Mouse (Mus musculus) testis, adult 2 months (tissue): ENCODE measurements around the gene Mok. TPM values are rescaled to one million over a fixed set of nuclear protein-coding genes. Genes with fewer than 3 reads are reported as not detected.

Source experiments
- H3K27ac ChIP-seq: fragments of 200-500 bp; 2 replicates; pipeline ENCODE4 v1.5.1; 2012; ENCODE audit warnings: low read depth, low read length; ENCODE audit not compliant: control insufficient read depth, insufficient read depth
- H3K27me3 ChIP-seq: fragments of 200-500 bp; 2 replicates; pipeline ENCODE4 v1.6.1; 2012; ENCODE audit warnings: mild to moderate bottlenecking, low read length, moderate library complexity; ENCODE audit not compliant: control insufficient read depth, insufficient read depth
- H3K36me3 ChIP-seq: fragments of 200-500 bp; 2 replicates; pipeline ENCODE4 v1.6.1; 2012; ENCODE audit warnings: mild to moderate bottlenecking, low read length; ENCODE audit not compliant: control insufficient read depth, insufficient read depth
- H3K4me1 ChIP-seq: fragments of 200-500 bp; 2 replicates; pipeline ENCODE4 v1.6.1; 2012; ENCODE audit warnings: low read length; ENCODE audit not compliant: control insufficient read depth, insufficient read depth
- H3K4me3 ChIP-seq: fragments of 200-500 bp; 2 replicates; pipeline ENCODE4 v1.5.1; 2012; ENCODE audit warnings: low read depth, mild to moderate bottlenecking, low read length, moderate library complexity, mixed read lengths; ENCODE audit not compliant: control insufficient read depth
- CTCF ChIP-seq: fragments of 200-500 bp; IDR thresholded peaks from 2 replicates; pipeline ENCODE4 v1.5.1; 2012; ENCODE audit warnings: low read depth, mild to moderate bottlenecking, inconsistent platforms, low read length, moderate library complexity; ENCODE audit not compliant: control insufficient read depth, insufficient read depth, insufficient replicate concordance
- POLR2A ChIP-seq: fragments of 200-500 bp; IDR thresholded peaks from 2 replicates; pipeline ENCODE4 v1.6.1; 2012; ENCODE audit warnings: low read depth, mild to moderate bottlenecking, inconsistent platforms, low read length, moderate library complexity; ENCODE audit not compliant: control insufficient read depth
- polyA plus RNA-seq: library from polyadenylated mRNA; depleted of rRNA; stranded (reverse); fragments of >200 nt; gene quantifications from 2 replicates; pipeline ENCODE4 v1.2.3, GENCODE M21; 2012; rRNA removed

The Mok gene
- 96.9 and 102 TPM in 2 replicates for polyA plus RNA-seq

DNA sequence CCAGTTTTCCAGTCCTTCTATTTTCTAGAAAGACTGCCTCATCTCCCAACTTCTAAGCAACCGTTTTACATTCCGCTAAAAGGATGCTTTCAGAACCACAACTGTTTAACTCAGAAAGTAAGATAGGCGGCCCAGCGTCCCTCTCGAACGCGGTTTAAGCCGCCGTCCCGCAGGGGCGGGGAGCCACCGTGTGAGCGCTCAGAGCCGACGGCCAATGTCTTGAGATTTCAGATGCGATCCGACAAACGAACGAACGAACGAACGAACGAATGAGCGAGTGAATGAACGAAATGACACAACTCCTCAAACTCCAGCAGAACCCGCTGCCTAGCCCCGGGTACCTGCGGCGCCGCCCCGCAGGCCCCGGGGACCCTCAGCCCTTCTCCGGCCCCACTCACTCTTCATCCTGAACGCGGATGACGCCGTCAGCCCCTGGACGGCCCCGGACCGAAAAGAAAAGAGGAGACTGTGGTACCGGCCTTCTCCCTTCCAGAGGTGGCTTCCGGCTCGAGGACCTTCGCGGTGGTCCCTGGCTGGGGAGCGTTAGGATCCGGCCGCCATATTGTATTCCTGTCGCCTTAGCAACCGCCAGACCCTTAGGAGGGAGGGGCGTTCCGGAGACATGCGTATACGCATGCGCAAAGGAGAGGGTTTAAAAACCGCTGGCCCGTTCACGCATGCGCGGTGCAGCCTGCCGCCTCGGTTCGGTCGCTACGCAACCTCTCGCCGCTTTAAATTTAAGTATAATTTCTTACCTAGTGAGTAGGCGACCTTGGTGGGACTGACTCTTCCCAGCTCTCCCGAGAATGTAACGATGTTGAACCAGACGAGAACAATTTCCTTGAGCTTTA, at the start of gene Mok:
Gene Mok, minus strand, starts transcription at position 592 of the 851 bp plus-strand sequence.
- H3K4me3 ChIP-seq: peak within 1 kb of the TSS; percentile 99
- H3K27ac ChIP-seq: peak within 1 kb of the TSS; percentile 98
- H3K4me1 ChIP-seq: peaks cover 22% of the 10 kb centered on the region
- no peaks in the 10 kb centered on the region; the same call in 1 of the 2 replicates for H3K36me3 ChIP-seq
- no peak for TF ChIP-seq CTCF
- TF ChIP-seq POLR2A: peak; percentile 93
- H3K27me3 ChIP-seq: no peaks in the 10 kb centered on the region

- TF ChIP-seq CTCF (no peak), POLR2A (peak; percentile 66)
- Histone ChIP-seq H3K4me1 (peaks cover 8% of the 10 kb centered on the region), H3K27ac (peak within 1 kb of the TSS; percentile 83), H3K36me3 (no peaks in the 10 kb centered on the region), H3K4me3 (peak within 1 kb of the TSS; percentile 97), H3K27me3 (no peaks in the 10 kb centered on the region)
Measured at GRCm38 (mm10) chr12:110889036-110890020, 48.6 kb upstream of the Mok start, which contains the start of the genes Cinp and Tecpr2. Gene Cinp, minus strand, starts transcription at chr12:110889145. Gene Tecpr2, plus strand, starts transcription at chr12:110889264.

DNA sequence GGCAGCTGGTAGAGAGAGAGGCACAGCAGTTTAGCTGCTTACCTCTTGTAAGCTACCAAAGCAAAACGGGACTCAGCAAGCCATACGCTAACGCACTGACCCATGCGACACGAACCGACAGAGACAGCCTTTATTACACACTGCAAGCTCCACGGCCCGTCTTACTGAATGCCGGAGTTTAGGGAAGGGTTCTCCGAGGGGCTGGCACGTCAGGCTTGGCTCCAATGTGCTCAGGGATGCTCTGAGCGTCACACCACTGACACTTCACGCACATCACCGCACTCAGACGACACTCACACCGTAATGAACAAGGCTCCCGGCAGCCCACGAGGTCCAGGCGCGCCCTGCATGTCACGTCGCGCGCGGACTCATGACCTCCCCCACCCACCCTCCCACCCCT, 47.9 kb upstream of the Mok start:
- peak overlapping the region; percentile 67; the same call in 1 of the 2 replicates for H3K27ac ChIP-seq
- TF ChIP-seq CTCF: no peak
- TF ChIP-seq POLR2A: no peak
- peaks cover 8% of the 10 kb centered on the region for H3K4me1 ChIP-seq

GRCm38 (mm10) chr12:110888106-110888505, 47.4 kb upstream of the Mok start:
- TF ChIP-seq POLR2A (no peak), CTCF (no peak)
- Histone ChIP-seq H3K36me3 (no peaks in the 10 kb centered on the region), H3K27me3 (no peaks in the 10 kb centered on the region), H3K27ac (peak overlapping the region; percentile 67; the same call in 1 of the 2 replicates), H3K4me3 (peak overlapping the region; percentile 97), H3K4me1 (peaks cover 8% of the 10 kb centered on the region)

More for the DNA sequence above, 47.9 kb upstream of the Mok start:
- no peaks in the 10 kb centered on the region for H3K36me3 ChIP-seq
- H3K4me3 ChIP-seq: peak overlapping the region; percentile 97
- no peaks in the 10 kb centered on the region for H3K27me3 ChIP-seq

GRCm38 (mm10) chr12:110885251-110885650, 44.5 kb upstream of the Mok start:
- no peaks in the 10 kb centered on the region; the same call in 1 of the 2 replicates for H3K36me3 ChIP-seq
- H3K27me3 ChIP-seq: no peaks in the 10 kb centered on the region
- peaks cover 6% of the 10 kb centered on the region for H3K4me1 ChIP-seq
- H3K4me3 ChIP-seq: no peak overlapping the region
- no peak overlapping the region for H3K27ac ChIP-seq
- TF ChIP-seq POLR2A: no peak
- no peak for TF ChIP-seq CTCF

DNA sequence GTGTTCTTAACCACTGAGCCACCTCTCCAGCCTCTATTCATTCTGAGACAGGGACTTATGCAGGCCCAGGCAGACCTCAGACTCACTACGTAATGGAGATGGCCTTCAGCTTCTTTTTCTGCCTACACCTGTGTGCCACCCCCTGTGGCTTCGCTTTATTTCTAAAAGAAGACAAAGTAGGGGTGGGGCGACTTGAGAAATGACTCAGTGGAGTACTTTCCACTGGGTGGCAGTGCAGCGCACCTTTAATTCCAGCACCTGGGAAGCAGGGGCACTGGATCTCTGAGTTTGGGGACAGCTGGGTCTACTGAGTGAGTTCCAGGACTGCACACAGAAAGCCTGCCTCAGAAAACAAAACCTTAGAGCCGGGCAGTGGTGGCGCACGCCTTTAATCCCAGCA, 41.6 kb upstream of the Mok start:
- Histone ChIP-seq H3K27ac (no peak overlapping the region), H3K36me3 (peaks cover 3% of the 10 kb centered on the region), H3K27me3 (no peaks in the 10 kb centered on the region), H3K4me3 (no peak overlapping the region), H3K4me1 (no peaks in the 10 kb centered on the region)
- TF ChIP-seq POLR2A (no peak), CTCF (no peak)

GRCm38 (mm10) chr12:110875351-110875750, 34.6 kb upstream of the Mok start:
- peaks cover 4% of the 10 kb centered on the region; the same call in 1 of the 2 replicates for H3K36me3 ChIP-seq
- TF ChIP-seq CTCF (no peak), POLR2A (no peak)
- no peak overlapping the region for H3K4me3 ChIP-seq
- H3K27me3 ChIP-seq: no peaks in the 10 kb centered on the region
- no peaks in the 10 kb centered on the region for H3K4me1 ChIP-seq
- no peak overlapping the region for H3K27ac ChIP-seq
